Mouse (Mus musculus): ENCODE measurements at regions not wholly inside any gene's neighbourhood (a gene's known extent, or its start where the extent isn't known, plus 50 kb on each side); places are given as distances from the start of the nearest gene placed in this dataset.

- H3K27ac ChIP-seq (ENCODE audit: insufficient read depth, low read depth, low read length, poor library complexity, severe bottlenecking) = no peak overlapping the region
- H3K36me3 ChIP-seq (ENCODE audit: control insufficient read depth, insufficient read depth, low read length, poor library complexity, severe bottlenecking) = no peaks in the 10 kb centered on the region
- no peak for TF ChIP-seq ZNF384 (IDR thresholded peaks at IDR 0.05; ENCODE audit: low read depth, low read length)
- TF ChIP-seq MAFK (IDR thresholded peaks at IDR 0.05; ENCODE audit: insufficient read depth, low read depth, low read length) = no peak
- TF ChIP-seq ZC3H11A (IDR thresholded peaks at IDR 0.05; ENCODE audit: borderline replicate concordance, low read depth, low read length) = no peak
- no peak for TF ChIP-seq CHD2 (IDR thresholded peaks at IDR 0.05; ENCODE audit: low read depth, low read length)
- TF ChIP-seq HCFC1 (IDR thresholded peaks at IDR 0.05; ENCODE audit: borderline replicate concordance, insufficient read depth, low read length) = no peak
- no peaks in the 10 kb centered on the region for H3K4me1 ChIP-seq (ENCODE audit: control insufficient read depth in 2 of 2, insufficient read depth in 2 of 2, low read length in 2 of 2, poor library complexity in 1 of 2)
- no peak overlapping the region for H3K9ac ChIP-seq (ENCODE audit: insufficient read depth, low read depth, low read length, poor library complexity, severe bottlenecking)
- H3K4me3 ChIP-seq (ENCODE audit: insufficient read depth in 1 of 2, low read depth in 1 of 2, low read length in 2 of 2, poor library complexity in 1 of 2, severe bottlenecking in 1 of 2) = no peak overlapping the region
- H3K9me3 ChIP-seq (ENCODE audit: control insufficient read depth, insufficient read depth, low read depth, low read length) = no peaks in the 10 kb centered on the region
- DNase-seq (ENCODE audit: low read depth, low spot score) = no peak
- in situ Hi-C loops (cut with MboI; ENCODE audit: low sequenced_read_pairs in 2 of 2, unreplicated experiment in 2 of 2) = no loop called here
These were observed 284.4 kb upstream of the Mpdz start for GRCm38 (mm10) chr4:81726761-81727723.

GRCm38 (mm10) chr4:81724751-81725150 lies 282.1 kb upstream of the Mpdz start:
- Histone ChIP-seq H3K4me3 (ENCODE audit: insufficient read depth in 1 of 2, low read depth in 1 of 2, low read length in 2 of 2, poor library complexity in 1 of 2, severe bottlenecking in 1 of 2) (no peak overlapping the region), H3K9me3 (ENCODE audit: control insufficient read depth, insufficient read depth, low read depth, low read length) (no peaks in the 10 kb centered on the region), H3K9ac (ENCODE audit: insufficient read depth, low read depth, low read length, poor library complexity, severe bottlenecking) (no peak overlapping the region), H3K27ac (ENCODE audit: insufficient read depth, low read depth, low read length, poor library complexity, severe bottlenecking) (no peak overlapping the region), H3K4me1 (ENCODE audit: control insufficient read depth in 2 of 2, insufficient read depth in 2 of 2, low read length in 2 of 2, poor library complexity in 1 of 2) (no peaks in the 10 kb centered on the region), H3K36me3 (ENCODE audit: control insufficient read depth, insufficient read depth, low read length, poor library complexity, severe bottlenecking) (no peaks in the 10 kb centered on the region)
- in situ Hi-C loops (cut with MboI; ENCODE audit: low sequenced_read_pairs in 2 of 2, unreplicated experiment in 2 of 2) = no loop called here
- TF ChIP-seq HCFC1 (IDR thresholded peaks at IDR 0.05; ENCODE audit: borderline replicate concordance, insufficient read depth, low read length) = no peak
- no peak for TF ChIP-seq MAFK (IDR thresholded peaks at IDR 0.05; ENCODE audit: insufficient read depth, low read depth, low read length)
- TF ChIP-seq CHD2 (IDR thresholded peaks at IDR 0.05; ENCODE audit: low read depth, low read length) = no peak
- TF ChIP-seq ZC3H11A (IDR thresholded peaks at IDR 0.05; ENCODE audit: borderline replicate concordance, low read depth, low read length) = no peak
- TF ChIP-seq ZNF384 (IDR thresholded peaks at IDR 0.05; ENCODE audit: low read depth, low read length) = no peak
- no peak for DNase-seq (ENCODE audit: low read depth, low spot score)

- Histone ChIP-seq H3K4me3 (ENCODE audit: insufficient read depth in 1 of 2, low read depth in 1 of 2, low read length in 2 of 2, poor library complexity in 1 of 2, severe bottlenecking in 1 of 2) (no peak overlapping the region), H3K9me3 (ENCODE audit: control insufficient read depth, insufficient read depth, low read depth, low read length) (no peaks in the 10 kb centered on the region), H3K9ac (ENCODE audit: insufficient read depth, low read depth, low read length, poor library complexity, severe bottlenecking) (no peak overlapping the region), H3K36me3 (ENCODE audit: control insufficient read depth, insufficient read depth, low read length, poor library complexity, severe bottlenecking) (no peaks in the 10 kb centered on the region), H3K4me1 (ENCODE audit: control insufficient read depth in 2 of 2, insufficient read depth in 2 of 2, low read length in 2 of 2, poor library complexity in 1 of 2) (no peaks in the 10 kb centered on the region), H3K27ac (ENCODE audit: insufficient read depth, low read depth, low read length, poor library complexity, severe bottlenecking) (no peak overlapping the region)
- TF ChIP-seq MAFK (IDR thresholded peaks at IDR 0.05; ENCODE audit: insufficient read depth, low read depth, low read length) = no peak
- TF ChIP-seq CHD2 (IDR thresholded peaks at IDR 0.05; ENCODE audit: low read depth, low read length) = no peak
- no peak for TF ChIP-seq ZC3H11A (IDR thresholded peaks at IDR 0.05; ENCODE audit: borderline replicate concordance, low read depth, low read length)
- TF ChIP-seq HCFC1 (IDR thresholded peaks at IDR 0.05; ENCODE audit: borderline replicate concordance, insufficient read depth, low read length) = no peak
- no peak for TF ChIP-seq ZNF384 (IDR thresholded peaks at IDR 0.05; ENCODE audit: low read depth, low read length)
- in situ Hi-C loops (cut with MboI; ENCODE audit: low sequenced_read_pairs in 2 of 2, unreplicated experiment in 2 of 2) = no loop called here
- no peak for DNase-seq (ENCODE audit: low read depth, low spot score)
These were observed 269.8 kb upstream of the Mpdz start for GRCm38 (mm10) chr4:81712378-81712777.

- in situ Hi-C loops (cut with MboI; ENCODE audit: low sequenced_read_pairs in 2 of 2, unreplicated experiment in 2 of 2) = no loop called here
- Histone ChIP-seq H3K4me3 (ENCODE audit: insufficient read depth in 1 of 2, low read depth in 1 of 2, low read length in 2 of 2, poor library complexity in 1 of 2, severe bottlenecking in 1 of 2) (no peak overlapping the region), H3K27ac (ENCODE audit: insufficient read depth, low read depth, low read length, poor library complexity, severe bottlenecking) (no peak overlapping the region), H3K4me1 (ENCODE audit: control insufficient read depth in 2 of 2, insufficient read depth in 2 of 2, low read length in 2 of 2, poor library complexity in 1 of 2) (no peaks in the 10 kb centered on the region), H3K9me3 (ENCODE audit: control insufficient read depth, insufficient read depth, low read depth, low read length) (no peaks in the 10 kb centered on the region), H3K9ac (ENCODE audit: insufficient read depth, low read depth, low read length, poor library complexity, severe bottlenecking) (no peak overlapping the region), H3K36me3 (ENCODE audit: control insufficient read depth, insufficient read depth, low read length, poor library complexity, severe bottlenecking) (no peaks in the 10 kb centered on the region)
- TF ChIP-seq HCFC1 (IDR thresholded peaks at IDR 0.05; ENCODE audit: borderline replicate concordance, insufficient read depth, low read length) = no peak
- TF ChIP-seq ZC3H11A (IDR thresholded peaks at IDR 0.05; ENCODE audit: borderline replicate concordance, low read depth, low read length) = no peak
- TF ChIP-seq ZNF384 (IDR thresholded peaks at IDR 0.05; ENCODE audit: low read depth, low read length) = no peak
- no peak for TF ChIP-seq CHD2 (IDR thresholded peaks at IDR 0.05; ENCODE audit: low read depth, low read length)
- TF ChIP-seq MAFK (IDR thresholded peaks at IDR 0.05; ENCODE audit: insufficient read depth, low read depth, low read length) = no peak
- no peak for DNase-seq (ENCODE audit: low read depth, low spot score)
These were observed 252.6 kb upstream of the Mpdz start for GRCm38 (mm10) chr4:81695182-81695581.
